Mouse (Mus musculus): ENCODE measurements at regions not wholly inside any gene's neighbourhood (a gene's known extent, or its start where the extent isn't known, plus 50 kb on each side); places are given as distances from the start of the nearest gene placed in this dataset.

GRCm38 (mm10) chr6:16704496-16704895 is 193.7 kb downstream of the Tfec start:
- Histone ChIP-seq H3K4me1 (ENCODE audit: control insufficient read depth in 1 of 2, insufficient read depth in 2 of 2) (no peaks in the 10 kb centered on the region), H3K9ac (ENCODE audit: insufficient read depth, low read depth) (no peak overlapping the region), H3K79me2 (replicated peaks; ENCODE audit: control insufficient read depth, extremely low read depth, insufficient read depth, poor library complexity, severe bottlenecking) (no peaks in the 10 kb centered on the region), H3K9me3 (replicated peaks; ENCODE audit: low read length) (no peaks in the 10 kb centered on the region), H3K4me2 (ENCODE audit: insufficient read depth, low read depth, poor library complexity, severe bottlenecking) (no peak overlapping the region), H3K4me3 (replicated peaks in 1 of 3; ENCODE audit: low read depth in 2 of 3, low read length in 2 of 3, poor library complexity in 1 of 3) (no peak overlapping the region), H3K36me3 (replicated peaks in 1 of 2; ENCODE audit: control insufficient read depth in 1 of 2, insufficient read depth in 1 of 2, low read length in 1 of 2) (no peaks in the 10 kb centered on the region), H3K27me3 (replicated peaks) (no peaks in the 10 kb centered on the region), H3K27ac (ENCODE audit: insufficient read depth, low read depth) (no peak overlapping the region)
- dilution Hi-C loops (cut with MboI; ENCODE audit: extremely low pct_ligation_motif_present, extremely low pct_unique_long_range_greater_than_20kb, low sequenced_read_pairs): no loop called here
- DNase-seq (ENCODE audit: extremely low read depth): no peak
- in situ Hi-C loops (cut with MboI; ENCODE audit: low pct_ligation_motif_present, low pct_unique_long_range_greater_than_20kb, low sequenced_read_pairs): no loop called here
- TF ChIP-seq TBP (conservative IDR thresholded peaks at IDR 0.05; ENCODE audit: low read depth, low read length) (no peak), JUN (IDR thresholded peaks at IDR 0.05; ENCODE audit: insufficient read depth, low read depth, low read length) (no peak), USF1 (IDR thresholded peaks at IDR 0.05; ENCODE audit: low read depth, low read length) (no peak), ETS1 (conservative IDR thresholded peaks at IDR 0.05; ENCODE audit: low read depth, low read length) (no peak), BHLHE40 (IDR thresholded peaks at IDR 0.05; ENCODE audit: low read depth, low read length) (no peak), ZNF384 (IDR thresholded peaks at IDR 0.05; ENCODE audit: low read depth, low read length) (no peak), POLR2AphosphoS2 (IDR thresholded peaks at IDR 0.05; ENCODE audit: low read depth, low read length) (no peak), CTCF (conservative IDR thresholded peaks at IDR 0.05 in 1 of 2, IDR thresholded peaks at IDR 0.05 in 1 of 2; ENCODE audit: low read depth in 2 of 2, low read length in 2 of 2) (no peak), TCF12 (IDR thresholded peaks at IDR 0.05; ENCODE audit: low read depth, low read length) (no peak), JUND (conservative IDR thresholded peaks at IDR 0.05; ENCODE audit: low read depth, low read length) (no peak), PAX5 (IDR thresholded peaks at IDR 0.05; ENCODE audit: low read length) (no peak), HCFC1 (IDR thresholded peaks at IDR 0.05; ENCODE audit: low read depth, low read length) (no peak), USF2 (conservative IDR thresholded peaks at IDR 0.05; ENCODE audit: low read depth, low read length) (no peak), MEF2A (IDR thresholded peaks at IDR 0.05; ENCODE audit: borderline replicate concordance, low read depth, low read length) (no peak)

GRCm38 (mm10) chr6:16703412-16703746 is 194.9 kb downstream of the Tfec start:
- H3K4me3 ChIP-seq (replicated peaks in 1 of 3; ENCODE audit: low read depth in 2 of 3, low read length in 2 of 3, poor library complexity in 1 of 3): no peak overlapping the region
- no peaks in the 10 kb centered on the region for H3K4me1 ChIP-seq (ENCODE audit: control insufficient read depth in 1 of 2, insufficient read depth in 2 of 2)
- H3K9ac ChIP-seq (ENCODE audit: insufficient read depth, low read depth): no peak overlapping the region
- H3K9me3 ChIP-seq (replicated peaks; ENCODE audit: low read length): no peaks in the 10 kb centered on the region
- H3K36me3 ChIP-seq (replicated peaks in 1 of 2; ENCODE audit: control insufficient read depth in 1 of 2, insufficient read depth in 1 of 2, low read length in 1 of 2): no peaks in the 10 kb centered on the region
- TF ChIP-seq SMC3 (IDR thresholded peaks at IDR 0.05; ENCODE audit: low read depth, low read length) (no peak), RAD21 (IDR thresholded peaks at IDR 0.05; ENCODE audit: low read depth, low read length) (no peak), MAZ (IDR thresholded peaks at IDR 0.05; ENCODE audit: low read depth, low read length) (no peak), RCOR1 (conservative IDR thresholded peaks at IDR 0.05; ENCODE audit: low read depth, low read length) (no peak), BHLHE40 (IDR thresholded peaks at IDR 0.05; ENCODE audit: low read depth, low read length) (no peak), E2F4 (IDR thresholded peaks at IDR 0.05; ENCODE audit: insufficient replicate concordance, low read depth, low read length) (no peak), SIN3A (IDR thresholded peaks at IDR 0.05; ENCODE audit: low read length) (no peak), TCF12 (IDR thresholded peaks at IDR 0.05; ENCODE audit: low read depth, low read length) (no peak), CTCF (conservative IDR thresholded peaks at IDR 0.05 in 1 of 2, IDR thresholded peaks at IDR 0.05 in 1 of 2; ENCODE audit: low read depth in 2 of 2, low read length in 2 of 2) (no peak), POLR2AphosphoS2 (IDR thresholded peaks at IDR 0.05; ENCODE audit: low read depth, low read length) (no peak), NELFE (IDR thresholded peaks at IDR 0.05; ENCODE audit: low read depth, low read length) (no peak), ZC3H11A (IDR thresholded peaks at IDR 0.05; ENCODE audit: low read depth, low read length) (no peak), MYC (IDR thresholded peaks at IDR 0.05; ENCODE audit: low read depth, low read length) (no peak), TBP (conservative IDR thresholded peaks at IDR 0.05; ENCODE audit: low read depth, low read length) (no peak), ZKSCAN1 (IDR thresholded peaks at IDR 0.05; ENCODE audit: borderline replicate concordance, low read depth, low read length) (no peak), UBTF (IDR thresholded peaks at IDR 0.05; ENCODE audit: low read depth, low read length) (no peak), PAX5 (IDR thresholded peaks at IDR 0.05; ENCODE audit: low read length) (no peak)
- DNase-seq (ENCODE audit: extremely low read depth): no peak
- H3K79me2 ChIP-seq (replicated peaks; ENCODE audit: control insufficient read depth, extremely low read depth, insufficient read depth, poor library complexity, severe bottlenecking): no peaks in the 10 kb centered on the region
- in situ Hi-C loops (cut with MboI; ENCODE audit: low pct_ligation_motif_present, low pct_unique_long_range_greater_than_20kb, low sequenced_read_pairs): no loop called here
- no peaks in the 10 kb centered on the region for H3K27me3 ChIP-seq (replicated peaks)
- H3K4me2 ChIP-seq (ENCODE audit: insufficient read depth, low read depth, poor library complexity, severe bottlenecking): no peak overlapping the region
- no peak overlapping the region for H3K27ac ChIP-seq (ENCODE audit: insufficient read depth, low read depth)
- dilution Hi-C loops (cut with MboI; ENCODE audit: extremely low pct_ligation_motif_present, extremely low pct_unique_long_range_greater_than_20kb, low sequenced_read_pairs): no loop called here

Data from CH12.LX (cell line).